Mouse (Mus musculus) effector memory CD4-positive, alpha-beta T cell, adult 7 months (primary cell): ENCODE measurements around the gene Gal3st2c. TPM values are rescaled to one million over a fixed set of nuclear protein-coding genes. Genes with fewer than 3 reads are reported as not detected.

Experiments used
- polyA plus RNA-seq: library from polyadenylated mRNA; unstranded; fragments of 100-300 nt; shearing (Covaris generic); gene quantifications from one replicate; pipeline ENCODE4 v1.2.1, GENCODE M21; 2017

Gene Gal3st2c
- 0.09 TPM for polyA plus RNA-seq

DNA sequence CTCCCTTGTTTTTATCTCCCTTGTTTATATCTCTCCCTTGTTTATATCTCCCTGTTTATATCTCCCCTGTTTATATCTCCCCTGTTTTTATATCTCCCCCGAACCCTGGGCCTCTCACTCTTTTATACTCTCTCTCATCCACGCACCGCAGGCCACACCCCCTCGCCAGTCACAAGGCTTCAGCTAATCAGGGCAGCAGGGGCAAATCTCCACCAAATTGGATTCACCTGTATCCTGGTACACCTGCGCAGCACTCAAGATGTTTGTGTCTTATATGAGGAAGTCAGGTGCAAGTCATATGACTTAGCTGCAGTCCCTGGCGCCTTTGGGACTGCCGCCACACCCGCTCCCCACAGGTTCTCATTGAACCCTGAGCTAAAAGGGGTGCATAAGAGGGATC is at the start of gene Gal3st2c:
Gene Gal3st2c (plus strand): TSS at position 301 of the 400 bp plus-strand sequence.

DNA sequence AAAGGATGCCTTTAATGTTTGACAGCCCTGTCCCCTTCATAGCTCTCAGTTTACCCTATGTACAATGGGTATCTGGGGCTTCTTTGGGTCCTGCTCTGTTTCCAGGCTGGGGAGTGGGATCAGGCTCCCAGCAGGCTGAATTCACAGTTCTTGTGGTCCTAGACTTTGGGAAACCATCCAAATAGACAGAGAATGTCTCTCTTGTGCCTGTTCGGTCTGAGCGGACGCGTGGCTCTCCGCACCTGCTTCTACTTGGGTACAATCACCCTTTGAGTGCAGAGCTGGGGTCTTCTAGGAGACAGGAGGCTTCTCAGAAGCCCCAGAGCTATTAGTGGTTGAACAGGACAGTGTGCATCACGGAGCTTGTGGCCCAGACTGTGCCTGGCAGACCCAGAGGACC is 29.8 kb downstream of the Gal3st2c start, which contains the start of gene Neu4:
Gene Neu4 (plus strand): TSS at position 301 of the 400 bp plus-strand sequence.

DNA sequence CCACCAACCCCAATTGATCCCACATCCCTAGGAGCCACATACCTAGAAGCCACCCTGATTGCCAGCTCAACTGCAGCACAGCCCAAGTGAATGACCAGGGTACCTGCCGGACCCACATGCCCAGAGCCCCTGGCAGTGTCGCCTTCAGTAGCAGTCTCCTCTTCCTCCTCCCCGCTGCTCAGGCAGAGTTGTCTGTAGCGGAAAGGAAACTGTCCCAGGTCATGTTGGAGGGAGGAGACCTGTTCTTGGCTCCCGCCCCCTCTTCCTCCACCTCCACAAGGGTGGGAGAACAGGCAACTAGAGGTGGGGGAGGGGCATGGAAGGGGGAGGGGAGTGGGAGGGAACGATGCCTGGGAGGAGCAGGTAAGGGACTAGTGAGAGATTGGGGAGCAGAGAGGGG is 62.1 kb downstream of the Gal3st2c start, which contains the start of gene Pdcd1:
Gene Pdcd1 (minus strand): TSS at position 181 of the 400 bp plus-strand sequence.

Other genes starting within 250 kb of the Gal3st2c start
- gene Atg4b, start 239.0 kb upstream of the Gal3st2c start, polyA plus RNA-seq: 108 TPM
- gene Thap4, start 235.6 kb upstream of the Gal3st2c start, polyA plus RNA-seq: 20.1 TPM
- 36.8 TPM for gene Dtymk, start 188.6 kb upstream of the Gal3st2c start, polyA plus RNA-seq
- 51.6 TPM for gene Ing5, start 186.5 kb upstream of the Gal3st2c start, polyA plus RNA-seq
- 18.7 TPM for gene D2hgdh, start 165.6 kb upstream of the Gal3st2c start, polyA plus RNA-seq
- gene Gal3st2, start 129.2 kb upstream of the Gal3st2c start, polyA plus RNA-seq: not detected
- gene Gal3st2b, start 72.2 kb upstream of the Gal3st2c start, polyA plus RNA-seq: 0.23 TPM
- gene Neu4, start 29.9 kb downstream of the Gal3st2c start, polyA plus RNA-seq: 0.24 TPM
- 132 TPM for gene Pdcd1, start 62.0 kb downstream of the Gal3st2c start, polyA plus RNA-seq